Mouse (Mus musculus): ENCODE data around the gene Ccnyl1. TPM values are rescaled to one million over a fixed set of nuclear protein-coding genes. Genes with fewer than 3 reads are reported as not detected.

The Ccnyl1 gene
- polyA plus RNA-seq, 1 experiment from 2014 or later = 4.1 TPM

- Histone ChIP-seq H3K4me3 (ENCODE audit: low read length) (peak overlapping the region; percentile 74), H3K4me2 (replicated peaks; ENCODE audit: low read depth, low read length) (peak overlapping the region; percentile 95), H3K27me3 (ENCODE audit: insufficient read depth, low read length) (peaks cover 23% of the 10 kb centered on the region), H3K36me3 (ENCODE audit: insufficient read depth, low read length) (0 out of 2 replicates have a peak, but pooled peaks cover 6% of the 10 kb centered on the region), H3K9ac (replicated peaks; ENCODE audit: low read length) (peak overlapping the region; percentile 81), H3K27ac (ENCODE audit: low read length) (0 out of 2 replicates have a peak overlapping the region, but pooled peaks have one; percentile 79), H3K9me3 (ENCODE audit: low read length) (no peaks in the 10 kb centered on the region), H3K4me1 (ENCODE audit: insufficient read depth, low read length) (peaks cover 48% of the 10 kb centered on the region)
- 10% methylated on average over 75 of the region's 75 CpGs for WGBS
- no peak for ATAC-seq (ENCODE audit: low FRiP score, low TSS enrichment)
Observed at GRCm38 (mm10) chr1:64735781-64736680, 45.8 kb downstream of the Ccnyl1 start.

- peak; percentile 1; the same call in 1 of the 2 replicates for ATAC-seq (ENCODE audit: low FRiP score, low TSS enrichment)
- H3K27me3 ChIP-seq (ENCODE audit: insufficient read depth, low read length) = peaks cover 23% of the 10 kb centered on the region
- no peaks in the 10 kb centered on the region for H3K9me3 ChIP-seq (ENCODE audit: low read length)
- 0 out of 2 replicates have a peak, but pooled peaks cover 2% of the 10 kb centered on the region for H3K36me3 ChIP-seq (ENCODE audit: insufficient read depth, low read length)
- H3K27ac ChIP-seq (ENCODE audit: low read length) = peak overlapping the region; percentile 79
- H3K9ac ChIP-seq (replicated peaks; ENCODE audit: low read length) = peak overlapping the region; percentile 81
- peaks cover 48% of the 10 kb centered on the region for H3K4me1 ChIP-seq (ENCODE audit: insufficient read depth, low read length)
- peak overlapping the region; percentile 95 for H3K4me2 ChIP-seq (replicated peaks; ENCODE audit: low read depth, low read length)
- peak overlapping the region; percentile 74 for H3K4me3 ChIP-seq (ENCODE audit: low read length)
- under 1% methylated on average over 56 of the region's 56 CpGs for WGBS
Observed at GRCm38 (mm10) chr1:64736681-64737501, 46.6 kb downstream of the Ccnyl1 start.

- peak within 1 kb of the TSS; percentile 74 for H3K4me3 ChIP-seq (ENCODE audit: low read length)
- H3K27me3 ChIP-seq (ENCODE audit: insufficient read depth, low read length) = peaks cover 21% of the 10 kb centered on the region
- H3K27ac ChIP-seq (ENCODE audit: low read length) = peak within 1 kb of the TSS; percentile 81
- H3K9me3 ChIP-seq (ENCODE audit: low read length) = no peaks in the 10 kb centered on the region
- WGBS = under 1% methylated on average over 60 of the region's 73 CpGs
- ATAC-seq (ENCODE audit: low FRiP score, low TSS enrichment) = peak; percentile 96
- H3K9ac ChIP-seq (replicated peaks; ENCODE audit: low read length) = peak within 1 kb of the TSS; percentile 81
- H3K4me2 ChIP-seq (replicated peaks; ENCODE audit: low read depth, low read length) = peak within 1 kb of the TSS; percentile 95
- no peaks in the 10 kb centered on the region for H3K36me3 ChIP-seq (ENCODE audit: insufficient read depth, low read length)
- peaks cover 44% of the 10 kb centered on the region for H3K4me1 ChIP-seq (ENCODE audit: insufficient read depth, low read length)
Observed at GRCm38 (mm10) chr1:64737502-64738179, 47.4 kb downstream of the Ccnyl1 start, which contains the start of gene Fzd5. TSS of gene Fzd5 (minus strand) at chr1:64737751.

- Histone ChIP-seq H3K9me3 (ENCODE audit: low read length) (no peaks in the 10 kb centered on the region), H3K4me2 (replicated peaks; ENCODE audit: low read depth, low read length) (peak overlapping the region; percentile 95), H3K36me3 (ENCODE audit: insufficient read depth, low read length) (no peaks in the 10 kb centered on the region), H3K27ac (ENCODE audit: low read length) (peak overlapping the region; percentile 81), H3K27me3 (ENCODE audit: insufficient read depth, low read length) (peaks cover 21% of the 10 kb centered on the region), H3K4me1 (ENCODE audit: insufficient read depth, low read length) (peaks cover 44% of the 10 kb centered on the region), H3K4me3 (ENCODE audit: low read length) (peak overlapping the region; percentile 74), H3K9ac (replicated peaks; ENCODE audit: low read length) (peak overlapping the region; percentile 65)
- WGBS = 1% methylated on average over 11 of the region's 11 CpGs
- ATAC-seq (ENCODE audit: low FRiP score, low TSS enrichment) = peak; percentile 37; the same call in 1 of the 2 replicates
Observed at GRCm38 (mm10) chr1:64738180-64738555, 47.9 kb downstream of the Ccnyl1 start.

GRCm38 (mm10) chr1:64738661-64739082 lies 48.4 kb downstream of the Ccnyl1 start:
- H3K9me3 ChIP-seq (ENCODE audit: low read length) = no peaks in the 10 kb centered on the region
- H3K9ac ChIP-seq (replicated peaks; ENCODE audit: low read length) = peak overlapping the region; percentile 65
- WGBS = under 1% methylated on average over 14 of the region's 14 CpGs

GRCm38 (mm10) chr1:64742741-64743408 lies 52.6 kb downstream of the Ccnyl1 start:
- H3K4me2 ChIP-seq (replicated peaks; ENCODE audit: low read depth, low read length) = no peak overlapping the region
- 82% methylated on average over 18 of the region's 18 CpGs for WGBS

More at GRCm38 (mm10) chr1:64738661-64739082, 48.4 kb downstream of the Ccnyl1 start:
- Histone ChIP-seq H3K4me3 (ENCODE audit: low read length) (peak overlapping the region; percentile 74), H3K27me3 (ENCODE audit: insufficient read depth, low read length) (peaks cover 18% of the 10 kb centered on the region), H3K4me2 (replicated peaks; ENCODE audit: low read depth, low read length) (peak overlapping the region; percentile 95), H3K4me1 (ENCODE audit: insufficient read depth, low read length) (peaks cover 40% of the 10 kb centered on the region), H3K36me3 (ENCODE audit: insufficient read depth, low read length) (no peaks in the 10 kb centered on the region), H3K27ac (ENCODE audit: low read length) (peak overlapping the region; percentile 81)
- no peak for ATAC-seq (ENCODE audit: low FRiP score, low TSS enrichment)

GRCm38 (mm10) chr1:64744616-64745015 lies 54.4 kb downstream of the Ccnyl1 start:
- Histone ChIP-seq H3K4me3 (ENCODE audit: low read length) (no peak overlapping the region), H3K9ac (replicated peaks; ENCODE audit: low read length) (no peak overlapping the region), H3K36me3 (ENCODE audit: insufficient read depth, low read length) (no peaks in the 10 kb centered on the region), H3K4me1 (ENCODE audit: insufficient read depth, low read length) (0 out of 2 replicates have a peak, but pooled peaks cover 2% of the 10 kb centered on the region), H3K27ac (ENCODE audit: low read length) (no peak overlapping the region), H3K9me3 (ENCODE audit: low read length) (no peaks in the 10 kb centered on the region), H3K4me2 (replicated peaks; ENCODE audit: low read depth, low read length) (no peak overlapping the region), H3K27me3 (ENCODE audit: insufficient read depth, low read length) (no peaks in the 10 kb centered on the region)
- ATAC-seq (ENCODE audit: low FRiP score, low TSS enrichment) = no peak

More at GRCm38 (mm10) chr1:64742741-64743408, 52.6 kb downstream of the Ccnyl1 start:
- H3K9ac ChIP-seq (replicated peaks; ENCODE audit: low read length) = no peak overlapping the region
- H3K36me3 ChIP-seq (ENCODE audit: insufficient read depth, low read length) = no peaks in the 10 kb centered on the region
- H3K27me3 ChIP-seq (ENCODE audit: insufficient read depth, low read length) = no peaks in the 10 kb centered on the region
- no peak for ATAC-seq (ENCODE audit: low FRiP score, low TSS enrichment)
- peaks cover 20% of the 10 kb centered on the region for H3K4me1 ChIP-seq (ENCODE audit: insufficient read depth, low read length)
- no peak overlapping the region for H3K27ac ChIP-seq (ENCODE audit: low read length)
- H3K4me3 ChIP-seq (ENCODE audit: low read length) = no peak overlapping the region
- H3K9me3 ChIP-seq (ENCODE audit: low read length) = no peaks in the 10 kb centered on the region

- H3K27ac ChIP-seq (ENCODE audit: low read length) = no peak overlapping the region
- H3K4me2 ChIP-seq (replicated peaks; ENCODE audit: low read depth, low read length) = no peak overlapping the region
- no peak overlapping the region for H3K4me3 ChIP-seq (ENCODE audit: low read length)
- no peaks in the 10 kb centered on the region for H3K27me3 ChIP-seq (ENCODE audit: insufficient read depth, low read length)
- H3K36me3 ChIP-seq (ENCODE audit: insufficient read depth, low read length) = no peaks in the 10 kb centered on the region
- no peaks in the 10 kb centered on the region for H3K9me3 ChIP-seq (ENCODE audit: low read length)
- H3K9ac ChIP-seq (replicated peaks; ENCODE audit: low read length) = no peak overlapping the region
- 88% methylated on average over 8 of the region's 8 CpGs for WGBS
- no peaks in the 10 kb centered on the region for H3K4me1 ChIP-seq (ENCODE audit: insufficient read depth, low read length)
- no peak for ATAC-seq (ENCODE audit: low FRiP score, low TSS enrichment)
Observed at GRCm38 (mm10) chr1:64753109-64753508, 62.9 kb downstream of the Ccnyl1 start.

GRCm38 (mm10) chr1:64753668-64754067 lies 63.4 kb downstream of the Ccnyl1 start:
- no peak for ATAC-seq (ENCODE audit: low FRiP score, low TSS enrichment)
- Histone ChIP-seq H3K36me3 (ENCODE audit: insufficient read depth, low read length) (no peaks in the 10 kb centered on the region), H3K27me3 (ENCODE audit: insufficient read depth, low read length) (no peaks in the 10 kb centered on the region), H3K4me1 (ENCODE audit: insufficient read depth, low read length) (no peaks in the 10 kb centered on the region), H3K9ac (replicated peaks; ENCODE audit: low read length) (no peak overlapping the region), H3K27ac (ENCODE audit: low read length) (no peak overlapping the region), H3K4me2 (replicated peaks; ENCODE audit: low read depth, low read length) (no peak overlapping the region), H3K9me3 (ENCODE audit: low read length) (no peaks in the 10 kb centered on the region), H3K4me3 (ENCODE audit: low read length) (no peak overlapping the region)
- WGBS = 77% methylated on average over 7 of the region's 7 CpGs
